22 mouse cellular contexts compared by ENCODE assay signal in the genomic region with DNA sequence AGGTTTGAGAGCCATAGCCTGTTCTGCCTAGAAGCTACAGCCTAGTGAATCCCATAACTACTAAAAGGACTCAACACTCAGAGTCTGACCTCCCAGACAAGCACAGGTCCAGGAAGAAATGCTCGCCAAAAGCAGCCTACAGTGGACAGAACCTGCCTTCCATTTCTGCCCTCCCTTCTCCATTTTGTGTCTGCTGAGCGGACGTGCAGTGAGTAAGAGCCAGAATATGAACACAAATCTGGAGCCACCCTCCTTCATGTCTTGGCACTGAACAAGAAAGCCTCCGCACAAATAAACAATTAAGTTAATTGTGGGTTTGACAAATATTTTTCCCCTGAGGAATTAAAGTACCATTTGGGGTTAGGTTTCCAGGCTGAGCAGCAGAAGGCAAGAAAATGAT.
"Had no signal": no experiment of that assay in that cellular context is flagged by ENCODE, and none has a peak within 500 bp of the region (broad histone marks: within the 10 kb centered on the region; RNA-seq: fewer than 3 reads in every experiment).

No protein-coding gene starts in this region.

- H3K9me3 ChIP-seq: kidney, embryonic 15.5 days; limb, embryonic 12.5 days; limb, embryonic 15.5 days; midbrain, embryonic 13.5 days; neural tube, embryonic 12.5 days; neural tube, embryonic 15.5 days had no signal

- H3K4me1 ChIP-seq: midbrain, embryonic 13.5 days; neural tube, embryonic 12.5 days; neural tube, embryonic 15.5 days had no signal

- H3K4me3 ChIP-seq: kidney, embryonic 15.5 days; limb, embryonic 12.5 days; limb, embryonic 15.5 days; midbrain, embryonic 13.5 days; neural tube, embryonic 12.5 days; neural tube, embryonic 15.5 days had no signal

- DNase-seq: kidney, adult 8-10 months; kidney, postnatal 14 days; kidney, postnatal 4 days; left cerebral cortex, postnatal 4 days; liver, postnatal 0 days; lung, embryonic 14.5 days; right cerebral cortex, adult 18-20 months; right cerebral cortex, postnatal 14 days; right cerebral cortex, postnatal 4 days; thymus, adult 18-20 months; thymus, postnatal 4 days had no signal

- H3K36me3 ChIP-seq: kidney, embryonic 15.5 days; limb, embryonic 12.5 days; limb, embryonic 15.5 days; midbrain, embryonic 13.5 days; neural tube, embryonic 12.5 days; neural tube, embryonic 15.5 days had no signal

- H3K4me2 ChIP-seq: kidney, embryonic 15.5 days; limb, embryonic 12.5 days; limb, embryonic 15.5 days; liver, embryonic 11.5 days; lung, embryonic 14.5 days; midbrain, embryonic 13.5 days; neural tube, embryonic 12.5 days; neural tube, embryonic 15.5 days had no signal

- ATAC-seq: liver, postnatal 0 days; lung, postnatal 0 days; midbrain, embryonic 13.5 days; midbrain, embryonic 16.5 days had no signal

- H3K9ac ChIP-seq: kidney, embryonic 15.5 days; limb, embryonic 12.5 days; limb, embryonic 15.5 days; liver, embryonic 14.5 days; liver, postnatal 0 days; lung, embryonic 14.5 days; midbrain, embryonic 13.5 days; neural tube, embryonic 12.5 days; neural tube, embryonic 15.5 days had no signal

- H3K27ac ChIP-seq: limb, embryonic 12.5 days; limb, embryonic 15.5 days; liver, embryonic 14.5 days; macrophage; midbrain, embryonic 13.5 days; neural tube, embryonic 12.5 days; neural tube, embryonic 15.5 days had no signal

- H3K27me3 ChIP-seq: kidney, embryonic 15.5 days; limb, embryonic 12.5 days; limb, embryonic 15.5 days; midbrain, embryonic 13.5 days; neural tube, embryonic 12.5 days; neural tube, embryonic 15.5 days had no signal
